In the genomic region with DNA sequence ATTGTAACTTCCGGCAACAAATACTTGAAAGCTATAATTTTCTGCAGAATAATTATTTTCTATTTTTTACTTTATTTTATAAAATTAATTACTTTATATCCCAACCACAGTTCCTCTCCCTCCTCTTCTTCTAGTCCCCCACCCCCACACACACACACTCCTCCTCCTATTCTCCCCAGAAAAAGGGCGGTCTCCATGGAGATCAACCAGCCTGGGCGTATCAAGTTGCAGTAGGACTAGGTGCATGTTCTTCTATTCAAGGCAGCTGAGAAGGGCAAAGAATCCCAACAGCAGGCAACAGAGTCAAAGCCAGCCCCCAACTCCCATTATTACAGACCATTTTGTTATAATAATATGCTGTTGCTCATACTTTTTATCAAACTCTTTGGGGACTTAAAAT, we compare ENCODE assay signal across 28 mouse cellular contexts.
DNase-seq lines count a peak whose midpoint lies in the region; ATAC-seq and TF ChIP-seq lines count a peak whose summit lies in the region.
"Had no signal": no experiment of that assay in that cellular context is flagged by ENCODE, and none has a peak within 500 bp of the region (broad histone marks: within the 10 kb centered on the region; RNA-seq: fewer than 3 reads in every experiment).

No protein-coding gene starts in this region.

- ATAC-seq in hindbrain, embryonic 11.5 days (ENCODE audit: low FRiP score), result no peak
- no peak for ATAC-seq in hindbrain, embryonic 14.5 days (ENCODE audit: low FRiP score)
- 0 out of 2 replicates have a peak, but pooled peaks have one; percentile 59 for ATAC-seq in midbrain, embryonic 11.5 days (ENCODE audit: low FRiP score)
- no peak for ATAC-seq in midbrain, embryonic 13.5 days
- ATAC-seq: Patski had no signal

- no peak for TF ChIP-seq CTCF in heart, adult 2 months (IDR thresholded peaks at IDR 0.05)

- H3K4me1 ChIP-seq in hindbrain, embryonic 11.5 days (replicated peaks; ENCODE audit: control insufficient read depth, insufficient read depth, low read length), result no peaks in the 10 kb centered on the region
- H3K4me1 ChIP-seq in hindbrain, embryonic 14.5 days (replicated peaks; ENCODE audit: control insufficient read depth, insufficient read depth, low read length), result no peaks in the 10 kb centered on the region
- H3K4me1 ChIP-seq in midbrain, embryonic 11.5 days (ENCODE audit: control insufficient read depth, insufficient read depth, low read length), result peaks cover 3% of the 10 kb centered on the region; the same call in 1 of the 2 replicates
- H3K4me1 ChIP-seq in midbrain, embryonic 13.5 days (replicated peaks), result peaks cover 3% of the 10 kb centered on the region; the same call in 1 of the 2 replicates
- no peaks in the 10 kb centered on the region for H3K4me1 ChIP-seq in heart, adult 2 months (ENCODE audit: control insufficient read depth, insufficient read depth, low read length)
- H3K4me1 ChIP-seq: heart, embryonic 10.5 days; limb, embryonic 15.5 days; liver, embryonic 15.5 days; lung, embryonic 15.5 days; megakaryocyte, embryonic 14.5 days; neural tube, embryonic 15.5 days had no signal

- intact Hi-C loops in heart, adult 2 months (cut with DNase I), result no loop called here

- TF ChIP-seq POLR2A in heart, adult 2 months (IDR thresholded peaks at IDR 0.05; ENCODE audit: insufficient read depth, low read depth, low read length), result no peak

- H3K9me3 ChIP-seq in hindbrain, embryonic 11.5 days (ENCODE audit: control insufficient read depth, low read length), result no peaks in the 10 kb centered on the region
- no peaks in the 10 kb centered on the region for H3K9me3 ChIP-seq in hindbrain, embryonic 14.5 days (ENCODE audit: control insufficient read depth, low read length)
- H3K9me3 ChIP-seq in midbrain, embryonic 11.5 days (ENCODE audit: control insufficient read depth, low read length), result no peaks in the 10 kb centered on the region
- no peaks in the 10 kb centered on the region for H3K9me3 ChIP-seq in midbrain, embryonic 13.5 days
- H3K9me3 ChIP-seq: forebrain, embryonic 10.5 days; heart, embryonic 10.5 days; limb, embryonic 15.5 days; liver, embryonic 15.5 days; lung, embryonic 15.5 days; neural tube, embryonic 15.5 days had no signal

- H3K4me3 ChIP-seq in hindbrain, embryonic 11.5 days (ENCODE audit: low read depth, low read length), result no peak overlapping the region
- no peak overlapping the region for H3K4me3 ChIP-seq in hindbrain, embryonic 14.5 days (replicated peaks; ENCODE audit: low read length)
- no peak overlapping the region for H3K4me3 ChIP-seq in midbrain, embryonic 11.5 days (ENCODE audit: low read depth, low read length)
- H3K4me3 ChIP-seq in midbrain, embryonic 13.5 days (replicated peaks), result no peak overlapping the region
- no peak overlapping the region for H3K4me3 ChIP-seq in heart, adult 2 months
- H3K4me3 ChIP-seq: forebrain, embryonic 10.5 days; heart, embryonic 10.5 days; limb, embryonic 15.5 days; liver, embryonic 15.5 days; lung, embryonic 15.5 days; megakaryocyte, embryonic 14.5 days; neural tube, embryonic 15.5 days had no signal

- H3K27me3 ChIP-seq in hindbrain, embryonic 11.5 days (ENCODE audit: control insufficient read depth, insufficient read depth, low read length), result no peaks in the 10 kb centered on the region
- H3K27me3 ChIP-seq in hindbrain, embryonic 14.5 days (ENCODE audit: control insufficient read depth, insufficient read depth, low read length), result no peaks in the 10 kb centered on the region
- no peaks in the 10 kb centered on the region for H3K27me3 ChIP-seq in midbrain, embryonic 11.5 days (ENCODE audit: control insufficient read depth, insufficient read depth, low read length)
- no peaks in the 10 kb centered on the region for H3K27me3 ChIP-seq in midbrain, embryonic 13.5 days
- no peaks in the 10 kb centered on the region for H3K27me3 ChIP-seq in heart, adult 2 months (ENCODE audit: control insufficient read depth, insufficient read depth, low read length)
- H3K27me3 ChIP-seq: limb, embryonic 15.5 days; liver, embryonic 15.5 days; lung, embryonic 15.5 days; megakaryocyte, embryonic 14.5 days; neural tube, embryonic 15.5 days had no signal

- no peak overlapping the region for H3K27ac ChIP-seq in hindbrain, embryonic 11.5 days (ENCODE audit: low read depth, low read length)
- H3K27ac ChIP-seq in hindbrain, embryonic 14.5 days, result no peak overlapping the region
- H3K27ac ChIP-seq in midbrain, embryonic 11.5 days (ENCODE audit: low read depth, low read length), result no peak overlapping the region
- H3K27ac ChIP-seq in midbrain, embryonic 13.5 days, result no peak overlapping the region
- no peak overlapping the region for H3K27ac ChIP-seq in heart, adult 2 months
- H3K27ac ChIP-seq: heart, embryonic 10.5 days; limb, embryonic 15.5 days; liver, embryonic 15.5 days; lung, embryonic 15.5 days; neural tube, embryonic 15.5 days; stomach, postnatal 0 days had no signal

- peak; percentile 12 for DNase-seq in hindbrain, embryonic 11.5 days (ENCODE audit: low spot score)
- DNase-seq in hindbrain, embryonic 14.5 days (ENCODE audit: low spot score), result no peak
- DNase-seq in midbrain, embryonic 11.5 days (ENCODE audit: low spot score, missing footprints), result peak; percentile 75
- DNase-seq in embryo, embryonic 9.5 days (ENCODE audit: extremely low spot score), result peak; percentile 25
- no peak for DNase-seq in adrenal gland, postnatal 10 days
- DNase-seq in ovary, postnatal 14 days (ENCODE audit: low spot score), result no peak
- DNase-seq in heart, adult 2 months, result no peak
- DNase-seq: adrenal gland, adult 2 months; cerebellum, adult 8-10 months; gastrocnemius, postnatal 36 days; heart, postnatal 4 days; kidney, adult 18-20 months; kidney, postnatal 25 days; layer of hippocampus, postnatal 36 days; lung, postnatal 36 days; thymus, adult 2 months; thymus, postnatal 4 days had no signal

- no peak overlapping the region for H3K4me2 ChIP-seq in hindbrain, embryonic 11.5 days (replicated peaks; ENCODE audit: low read depth, low read length)
- no peak overlapping the region for H3K4me2 ChIP-seq in hindbrain, embryonic 14.5 days (replicated peaks)
- no peak overlapping the region for H3K4me2 ChIP-seq in midbrain, embryonic 11.5 days
- H3K4me2 ChIP-seq in midbrain, embryonic 13.5 days (replicated peaks), result no peak overlapping the region
- H3K4me2 ChIP-seq: limb, embryonic 15.5 days; liver, embryonic 15.5 days; lung, embryonic 15.5 days; neural tube, embryonic 15.5 days had no signal

- 44% methylated on average over 3 of the region's 3 CpGs for WGBS in hindbrain, embryonic 11.5 days
- 35% methylated on average over 3 of the region's 3 CpGs for WGBS in hindbrain, embryonic 14.5 days
- 44% methylated on average over 3 of the region's 3 CpGs for WGBS in midbrain, embryonic 11.5 days
- 35% methylated on average over 3 of the region's 3 CpGs for WGBS in midbrain, embryonic 13.5 days
- WGBS in heart, adult 2 months, result 65% methylated on average over 3 of the region's 3 CpGs

- no peak overlapping the region for H3K9ac ChIP-seq in hindbrain, embryonic 11.5 days (ENCODE audit: low read depth, low read length)
- no peak overlapping the region for H3K9ac ChIP-seq in hindbrain, embryonic 14.5 days
- no peak overlapping the region for H3K9ac ChIP-seq in midbrain, embryonic 11.5 days (ENCODE audit: low read length)
- no peak overlapping the region for H3K9ac ChIP-seq in midbrain, embryonic 13.5 days (replicated peaks)
- H3K9ac ChIP-seq in heart, adult 2 months (ENCODE audit: low read depth, low read length), result no peak overlapping the region
- H3K9ac ChIP-seq: limb, embryonic 15.5 days; liver, embryonic 15.5 days; lung, embryonic 15.5 days; neural tube, embryonic 15.5 days had no signal

- no peaks in the 10 kb centered on the region for H3K79me2 ChIP-seq in heart, adult 2 months (replicated peaks; ENCODE audit: control insufficient read depth, insufficient read depth, low read length)

- TF ChIP-seq EP300 in heart, adult 2 months (IDR thresholded peaks at IDR 0.05; ENCODE audit: insufficient read depth, low read depth, low read length), result no peak

- no peaks in the 10 kb centered on the region for H3K36me3 ChIP-seq in hindbrain, embryonic 11.5 days (ENCODE audit: control insufficient read depth, insufficient read depth, low read length)
- H3K36me3 ChIP-seq in hindbrain, embryonic 14.5 days (replicated peaks; ENCODE audit: control insufficient read depth, insufficient read depth), result no peaks in the 10 kb centered on the region
- H3K36me3 ChIP-seq in midbrain, embryonic 11.5 days (ENCODE audit: control insufficient read depth, insufficient read depth, low read length), result no peaks in the 10 kb centered on the region
- no peaks in the 10 kb centered on the region for H3K36me3 ChIP-seq in midbrain, embryonic 13.5 days
- H3K36me3 ChIP-seq in heart, adult 2 months (ENCODE audit: control insufficient read depth, insufficient read depth, low read length), result no peaks in the 10 kb centered on the region
- H3K36me3 ChIP-seq: forebrain, embryonic 10.5 days; G1E; heart, embryonic 10.5 days; limb, embryonic 15.5 days; liver, embryonic 15.5 days; lung, embryonic 15.5 days; neural tube, embryonic 15.5 days had no signal

Comparison
In these comparisons a context has a peak if more than half of its experiments do, and no peak if none do; other contexts are left out.
1. DNase-seq: peak in hindbrain, embryonic 11.5 days (single experiment), midbrain, embryonic 11.5 days (single experiment) and embryo, embryonic 9.5 days (single experiment); none in hindbrain, embryonic 14.5 days (single experiment), adrenal gland, postnatal 10 days (single experiment), ovary, postnatal 14 days (single experiment) and heart, adult 2 months (0 of 2).